Mouse (Mus musculus): ENCODE measurements around the gene Tm2d3. TPM values are rescaled to one million over a fixed set of nuclear protein-coding genes. Genes with fewer than 3 reads are reported as not detected.

The Tm2d3 gene
- 99.4 and 106 TPM in 2 replicates for polyA plus RNA-seq (2015; fragmentation: Nextera tagmentation; extraction: Ambion mirVana)

DNA sequence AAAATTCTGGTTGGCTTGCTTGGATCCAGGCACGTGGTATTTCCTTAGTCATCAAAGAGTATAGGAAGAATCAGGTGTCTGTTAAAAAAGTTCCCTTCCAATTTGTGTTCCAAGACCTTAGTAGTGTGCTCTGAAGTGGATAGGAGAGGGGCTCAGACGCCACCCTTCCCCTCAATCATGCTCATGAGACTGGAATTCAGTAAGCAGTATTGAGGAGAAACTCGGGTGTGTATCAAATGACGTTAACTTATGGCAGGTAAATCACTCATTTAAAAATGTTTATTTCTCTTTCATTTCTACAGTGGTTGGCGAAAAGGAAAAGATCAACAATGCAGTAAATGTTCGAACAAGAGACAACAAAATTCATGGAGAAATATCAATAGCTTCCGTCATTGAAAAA is at the start of gene Tm2d3:
Gene Tm2d3, plus strand, starts transcription at position 301 of the 400 bp plus-strand sequence.

DNA sequence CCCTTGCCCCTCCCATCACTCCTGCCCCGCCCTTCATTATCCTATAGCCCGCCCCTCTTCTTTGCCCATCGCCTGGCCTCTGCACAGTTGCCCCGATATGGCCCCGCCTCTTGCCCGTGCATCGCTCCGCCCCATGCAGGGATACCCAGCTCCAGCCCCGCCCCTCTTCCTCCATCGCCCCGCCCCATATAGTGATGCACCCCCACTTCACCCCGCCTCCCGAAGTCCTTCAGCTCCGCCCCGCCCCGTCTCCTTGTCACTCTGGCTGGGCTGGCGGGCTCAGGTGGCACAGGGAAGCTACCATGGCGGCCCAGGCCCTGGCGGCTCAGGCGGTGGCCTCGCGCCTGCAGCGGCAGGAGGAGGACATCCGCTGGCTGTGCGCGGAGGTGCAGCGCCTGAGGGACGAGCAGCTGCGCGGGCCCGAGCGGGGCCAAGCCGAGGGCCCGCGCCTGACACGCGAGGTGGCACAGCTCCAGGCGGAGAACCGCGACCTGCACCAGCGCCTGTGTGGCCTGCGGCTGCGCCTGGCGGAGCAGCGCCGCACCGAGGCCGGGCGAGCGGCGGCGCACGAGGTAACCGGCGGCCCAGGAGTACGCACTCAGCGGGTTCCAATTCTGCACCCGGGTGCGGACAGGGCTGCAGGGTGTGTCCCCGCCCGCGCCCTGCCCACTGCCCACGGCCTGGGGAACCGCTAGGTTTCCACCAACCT is 46.2 kb upstream of the Tm2d3 start, which contains the start of gene Tarsl2:
Gene Tarsl2, plus strand, starts transcription at position 256 of the 709 bp plus-strand sequence.

Other genes starting within 250 kb of the Tm2d3 start
- gene Tjp1, start 163.4 kb upstream of the Tm2d3 start, polyA plus RNA-seq (2015; fragmentation: Nextera tagmentation; extraction: Ambion mirVana): 23.6 and 25.7 TPM in 2 replicates
- 23.5 and 26.2 TPM in 2 replicates for gene Tarsl2, start 46.3 kb upstream of the Tm2d3 start, polyA plus RNA-seq (2015; fragmentation: Nextera tagmentation; extraction: Ambion mirVana)
- gene Pcsk6, start 170.6 kb downstream of the Tm2d3 start, polyA plus RNA-seq (2015; fragmentation: Nextera tagmentation; extraction: Ambion mirVana): 2.5 and 3.8 TPM in 2 replicates

All from neural tube, postnatal 0 days (tissue).